Mouse (Mus musculus): ENCODE measurements around the gene Rnf13.

GRCm38 (mm10) chr3:57735511-57736370, at the start of gene Rnf13:
- TF ChIP-seq GATA1 (IDR thresholded peaks at IDR 0.05; ENCODE audit: low read depth, low read length) (no peak), TBP (IDR thresholded peaks at IDR 0.05; ENCODE audit: low read depth, low read length) (peak; percentile 80), POLR2A (IDR thresholded peaks at IDR 0.05; ENCODE audit: control insufficient read depth in 1 of 2, insufficient read depth in 1 of 2, low read depth in 1 of 2, low read length in 2 of 2, poor library complexity in 1 of 2) (peak; percentile 56 to 73), JUND (IDR thresholded peaks at IDR 0.05; ENCODE audit: low read depth, low read length) (no peak), SIN3A (IDR thresholded peaks at IDR 0.05; ENCODE audit: low read length) (peak; percentile 68), ZNF384 (IDR thresholded peaks at IDR 0.05; ENCODE audit: low read depth, low read length) (no peak), TCF12 (IDR thresholded peaks at IDR 0.05; ENCODE audit: low read depth, low read length) (peak; percentile 43; the same call in 1 of the 2 replicates)

Measured in MEL (cell line).